In genomic region chr7:46922075-46922474, GRCm38 (mm10) we compare ENCODE assay signal across 19 mouse cellular contexts. TPM values are rescaled to one million over a fixed set of nuclear protein-coding genes. Genes with fewer than 3 reads are reported as not detected.
DNase-seq lines count a peak whose midpoint lies in the region; ATAC-seq lines count a peak whose summit lies in the region.
"Had no signal": no experiment of that assay in that cellular context is flagged by ENCODE, and none has a peak within 500 bp of the region (broad histone marks: within the 10 kb centered on the region; RNA-seq: fewer than 3 reads in every experiment).

No protein-coding gene starts in this region.

- H3K4me2 ChIP-seq in lung, embryonic 16.5 days (ENCODE audit: low read depth, low read length), result no peak overlapping the region
- H3K4me2 ChIP-seq: embryonic facial prominence, embryonic 15.5 days; heart, embryonic 13.5 days had no signal

- H3K4me1 ChIP-seq in lung, embryonic 16.5 days (replicated peaks; ENCODE audit: control insufficient read depth, insufficient read depth, low read length), result peaks cover 15% of the 10 kb centered on the region

- ATAC-seq in lung, embryonic 16.5 days (ENCODE audit: low read depth), result 0 out of 2 replicates have a peak, but pooled peaks have one; percentile 2
- ATAC-seq: forebrain, embryonic 14.5 days; hindbrain, embryonic 16.5 days had no signal

- H3K4me3 ChIP-seq in lung, embryonic 16.5 days (ENCODE audit: low read length), result no peak overlapping the region
- H3K4me3 ChIP-seq: embryonic facial prominence, embryonic 15.5 days; erythroblast, embryonic 14.5 days; forebrain, embryonic 10.5 days; gastrocnemius, adult 2 months; heart, embryonic 13.5 days had no signal

- H3K36me3 ChIP-seq in lung, embryonic 16.5 days (ENCODE audit: control insufficient read depth, insufficient read depth, low read length), result 0 out of 2 replicates have a peak, but pooled peaks cover 3% of the 10 kb centered on the region

- peak; percentile 22 for DNase-seq in adrenal gland, postnatal 14 days
- DNase-seq in adrenal gland, adult 18-20 months (ENCODE audit: low spot score in 2 of 2), result no peak
- DNase-seq in lung, postnatal 25 days (ENCODE audit: low spot score), result no peak
- peak; percentile 9 for DNase-seq in Muller cell, postnatal 12 days (ENCODE audit: inconsistent ontology term)
- DNase-seq in retina, postnatal 1 day, result peak; percentile 30
- DNase-seq in gastrocnemius, postnatal 25 days, result no peak
- DNase-seq: adrenal gland, postnatal 25 days; cerebellum, adult 18-20 months; embryo, embryonic 11 days; gastrocnemius, adult 2 months; gastrocnemius, postnatal 36 days; heart, postnatal 36 days had no signal

- no peaks in the 10 kb centered on the region for H3K9me3 ChIP-seq in lung, embryonic 16.5 days (ENCODE audit: control insufficient read depth, low read length)
- H3K9me3 ChIP-seq: embryonic facial prominence, embryonic 15.5 days; forebrain, embryonic 10.5 days; heart, embryonic 13.5 days had no signal

- no peak overlapping the region for H3K27ac ChIP-seq in lung, embryonic 16.5 days (ENCODE audit: low read length)
- H3K27ac ChIP-seq: embryonic facial prominence, embryonic 15.5 days; forebrain, embryonic 10.5 days; gastrocnemius, adult 2 months; heart, embryonic 13.5 days had no signal

- 40% methylated on average over 4 of the region's 4 CpGs for WGBS in lung, embryonic 16.5 days

- no peak overlapping the region for H3K9ac ChIP-seq in lung, embryonic 16.5 days (ENCODE audit: low read length)
- H3K9ac ChIP-seq: embryonic facial prominence, embryonic 15.5 days; heart, embryonic 13.5 days had no signal

- H3K27me3 ChIP-seq in lung, embryonic 16.5 days (ENCODE audit: control insufficient read depth, insufficient read depth, low read depth, low read length), result no peaks in the 10 kb centered on the region
- H3K27me3 ChIP-seq: embryonic facial prominence, embryonic 15.5 days; heart, embryonic 13.5 days had no signal

RNA-seq across cellular contexts. Expression of gene Tsg101, which starts 2.3 kb away (rescaled TPM):
- total RNA-seq in adrenal gland, postnatal 14 days (2021), result 90.5 and 92.7 TPM in 2 replicates
- 10 to 100 TPM; 70.4 to 81.2 TPM for total RNA-seq in adrenal gland, adult 18-20 months (2021)
- 153 and 165 TPM in 2 replicates for polyA plus RNA-seq in lung, embryonic 16.5 days (2015; fragmentation: Nextera tagmentation; extraction: Ambion mirVana)
- total RNA-seq in gastrocnemius, postnatal 25 days (2021), result 10 to 100 TPM; 42.0 to 46.9 TPM

RNA-seq across cellular contexts. Expression of gene Uevld, which starts 36.3 kb away (rescaled TPM):
- total RNA-seq in adrenal gland, postnatal 14 days (2021), result 16.7 and 20.1 TPM in 2 replicates
- 10 to 100 TPM; 16.3 to 17.4 TPM for total RNA-seq in adrenal gland, adult 18-20 months (2021)
- 15.0 and 16.6 TPM in 2 replicates for polyA plus RNA-seq in lung, embryonic 16.5 days (2015; fragmentation: Nextera tagmentation; extraction: Ambion mirVana)
- total RNA-seq in gastrocnemius, postnatal 25 days (2021), result 1 to 10 TPM; 7.0 to 8.8 TPM

Comparison
In these comparisons a context has a peak if more than half of its experiments do, and no peak if none do; other contexts are left out.
1. DNase-seq: peak in adrenal gland, postnatal 14 days (single experiment), Muller cell, postnatal 12 days (single experiment) and retina, postnatal 1 day (single experiment); none in adrenal gland, adult 18-20 months (0 of 2), lung, postnatal 25 days (single experiment) and gastrocnemius, postnatal 25 days (single experiment).